Mouse (Mus musculus) erythroblast, embryonic 14.5 days (primary cell): ENCODE results near the gene Csnk1g1.

Experiments used
- GATA1 ChIP-seq: IDR thresholded peaks from 2 replicates; pipeline ENCODE4 v1.6.1; 2012; ENCODE audit warnings: low read length, inconsistent platforms, mixed read lengths
- TAL1 ChIP-seq: IDR thresholded peaks from 3 replicates; pipeline ENCODE4 v1.6.1; 2012; ENCODE audit warnings: low read length, inconsistent platforms, mixed read lengths

DNA sequence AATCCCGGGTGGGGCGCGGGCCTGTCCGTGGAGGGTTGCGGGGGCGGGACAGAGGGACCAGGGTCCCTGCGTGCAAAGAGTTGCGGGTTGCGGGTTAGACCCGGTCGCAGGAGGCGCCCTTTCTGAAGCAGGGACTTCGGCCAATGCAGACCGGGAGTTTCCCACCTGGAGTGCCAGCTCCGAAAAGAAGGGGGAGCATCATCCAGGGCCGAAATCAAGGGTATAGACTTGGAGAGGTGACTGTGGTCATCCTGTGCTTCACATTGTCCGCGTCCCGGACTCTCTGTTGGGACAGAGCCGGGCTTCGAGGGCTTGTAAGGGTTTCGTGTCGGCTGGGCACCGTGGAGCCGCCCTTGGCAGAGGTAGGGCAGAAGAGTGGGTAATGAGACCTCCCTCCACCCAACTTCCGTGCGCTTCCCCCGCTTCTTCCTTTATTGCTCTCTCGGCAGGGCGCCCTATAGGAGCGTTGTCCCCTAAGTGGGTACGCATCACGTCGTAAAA, 627 bp downstream of the Csnk1g1 start:
- TF ChIP-seq GATA1 (no peak), TAL1 (no peak)
